Mouse (Mus musculus) kidney, postnatal 10 days (tissue): ENCODE data around the gene Anpep.

Source experiments
- DNase-seq: peaks from one replicate; pipeline ENCODE4 v3.0.0; 2021; ENCODE audit warnings: mixed read lengths

Gene Anpep

DNA sequence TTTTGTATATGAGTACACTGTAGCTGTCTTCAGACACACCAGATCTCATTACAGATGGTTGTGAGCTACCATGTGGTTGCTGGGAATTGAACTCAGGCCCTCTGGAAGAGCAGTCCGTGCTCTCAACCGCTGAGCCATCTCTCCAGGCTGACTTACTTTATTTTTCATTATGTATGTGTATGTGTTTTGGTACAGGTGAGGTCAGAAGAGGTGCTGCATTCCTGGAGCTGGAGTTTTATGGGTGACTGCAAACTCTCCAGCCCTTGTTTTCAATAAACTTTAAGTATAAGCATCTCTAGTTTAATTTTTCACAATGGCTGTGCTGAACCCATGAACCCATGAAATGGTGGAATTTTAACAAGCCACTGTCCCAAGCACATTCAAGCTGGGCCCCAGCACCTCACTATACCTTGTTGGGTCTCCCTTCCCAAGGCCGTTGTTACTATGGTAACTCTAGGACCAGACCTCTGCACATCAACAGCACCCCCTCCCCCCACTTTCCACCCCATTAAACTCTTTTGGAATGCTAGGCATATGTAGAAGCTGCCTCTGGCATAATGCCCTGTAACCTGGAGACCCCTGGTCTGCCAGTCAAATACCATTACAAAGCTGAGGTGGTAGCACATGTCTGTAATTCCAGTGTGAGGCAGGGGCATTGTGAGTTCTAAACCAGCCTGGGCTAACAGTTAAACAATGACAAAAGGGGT, 5.6 kb upstream of the Anpep start:
- peak; percentile 77 for DNase-seq

DNA sequence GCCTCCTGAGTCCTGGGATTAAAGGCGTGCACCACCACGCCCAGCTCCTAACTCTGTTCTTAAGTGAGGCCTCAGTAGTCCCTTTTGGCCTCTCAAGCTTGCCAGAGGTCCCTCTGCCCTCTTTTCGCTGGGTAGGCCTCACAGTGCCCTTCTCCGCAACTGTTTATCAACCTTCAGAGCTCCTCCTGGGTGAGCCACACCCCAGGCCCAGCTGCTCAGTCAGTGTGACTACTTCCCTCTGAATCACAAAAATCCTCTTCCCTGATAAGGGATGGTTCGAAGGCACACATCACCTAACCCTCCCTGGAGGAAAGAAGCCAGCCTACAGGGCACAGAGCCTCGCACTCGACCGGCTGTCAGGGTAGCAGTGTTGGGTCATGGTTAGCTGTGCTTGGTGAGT, 935 bp upstream of the Anpep start:
- DNase-seq, result no peak

- DNase-seq, result no peak
Measured at GRCm38 (mm10) chr7:79858956-79859630, 1.8 kb downstream of the Anpep start.

- DNase-seq, result peak; percentile 53
Measured at GRCm38 (mm10) chr7:79858202-79858934, 2.5 kb downstream of the Anpep start.

GRCm38 (mm10) chr7:79856305-79856704, 4.6 kb downstream of the Anpep start:
- no peak for DNase-seq

DNA sequence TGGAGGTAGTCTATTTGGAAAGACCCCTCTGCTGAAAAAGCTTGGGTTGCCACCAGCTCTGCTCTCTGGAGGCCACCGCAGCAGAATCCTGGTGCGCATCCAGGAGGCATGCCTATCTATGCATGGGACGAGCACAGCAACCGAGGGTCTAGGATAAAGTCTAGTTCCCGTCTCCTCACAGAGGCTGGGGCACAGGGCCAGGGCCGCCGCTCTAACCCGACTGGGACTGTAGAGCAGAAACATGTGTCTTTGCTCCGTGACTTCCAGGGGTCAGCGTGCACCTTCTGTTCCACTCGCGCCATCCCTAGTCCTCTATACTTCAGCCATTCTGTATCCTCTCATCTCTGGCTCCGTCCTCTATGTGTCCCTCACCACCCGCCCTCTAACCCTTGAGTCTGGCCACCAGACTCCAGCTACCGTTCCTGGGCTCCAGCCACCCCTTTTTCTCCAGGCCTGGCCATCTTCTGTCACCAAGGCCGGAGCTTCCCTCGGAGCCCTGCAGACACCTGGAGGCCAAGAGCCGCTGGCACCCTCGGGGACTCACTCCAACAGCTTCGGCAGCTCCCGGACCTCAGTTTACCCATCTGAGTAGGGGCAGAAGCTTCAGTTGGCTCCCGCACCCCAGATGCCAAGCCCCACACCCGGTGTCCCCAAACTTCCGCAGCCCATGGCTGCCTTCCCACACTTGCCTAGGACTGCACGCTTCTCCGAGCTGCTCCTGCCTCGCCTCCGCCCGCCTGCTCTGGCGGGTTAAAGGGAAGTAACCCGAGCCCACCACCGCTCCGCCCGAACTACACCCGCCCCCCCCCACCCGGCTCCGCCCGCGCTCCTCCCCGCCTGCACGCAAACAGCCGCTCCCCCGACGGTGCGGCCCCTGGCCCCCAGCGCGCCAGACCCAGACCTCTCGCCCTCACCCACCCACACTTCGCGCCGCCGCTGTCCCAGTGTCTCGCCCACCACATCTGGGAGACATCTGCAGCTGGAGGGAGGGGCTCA, 13.1 kb downstream of the Anpep start:
- DNase-seq, result peak; percentile 74

DNA sequence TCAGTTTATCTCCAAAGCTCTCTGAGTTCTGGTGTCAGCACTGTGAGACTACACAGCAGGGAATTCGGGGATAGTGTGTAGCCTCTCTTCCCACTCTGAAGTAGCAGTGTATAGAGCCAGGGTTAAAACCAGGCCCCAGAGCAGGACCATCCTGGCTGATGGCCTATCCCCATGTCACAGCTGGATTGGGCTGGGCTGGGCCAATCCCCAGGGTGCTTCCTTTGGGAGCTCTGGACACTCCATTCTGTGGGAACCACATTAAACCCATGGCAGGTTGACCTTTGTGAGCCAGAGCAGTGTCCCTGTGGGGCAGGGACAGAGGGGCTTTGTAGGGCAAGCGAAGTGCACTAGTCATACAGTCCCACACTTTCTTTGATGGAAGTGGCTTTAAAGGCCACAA, 14.5 kb downstream of the Anpep start:
- DNase-seq, result no peak

DNA sequence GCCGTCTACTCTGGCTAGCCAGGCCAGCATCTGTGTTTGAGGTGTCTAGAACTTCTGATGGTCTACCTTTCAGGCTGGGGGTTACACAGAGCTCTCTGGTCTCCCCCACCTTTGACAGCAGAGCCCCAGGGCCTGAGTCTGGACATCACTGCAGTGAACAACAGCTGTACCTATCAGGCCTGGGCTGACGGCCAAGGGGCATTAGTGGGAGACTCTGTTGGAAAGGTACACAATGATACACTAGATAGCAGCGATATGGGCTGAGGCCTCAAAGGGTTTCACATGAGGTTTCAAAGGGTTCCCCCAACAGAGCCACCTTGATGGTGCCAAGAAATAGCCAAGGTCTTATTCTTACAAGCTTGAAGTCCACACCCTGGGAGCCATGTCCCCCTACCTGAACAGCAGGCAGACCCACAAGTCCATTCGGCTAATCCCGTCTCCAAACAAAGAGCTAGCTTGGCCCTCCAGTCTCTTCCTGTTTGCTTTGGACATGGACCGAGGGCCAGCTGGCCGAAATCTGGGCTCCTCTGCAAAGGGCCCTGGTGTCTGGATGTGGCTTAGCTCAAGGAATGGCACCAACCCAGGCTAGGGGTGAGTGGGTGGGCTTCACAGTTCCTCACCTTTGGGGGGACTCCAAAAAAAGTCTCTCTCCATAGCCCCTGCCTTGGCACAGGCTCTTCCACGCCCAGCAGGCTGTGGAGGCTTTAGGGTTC, 16.6 kb downstream of the Anpep start:
- peak; percentile 71 for DNase-seq

DNA sequence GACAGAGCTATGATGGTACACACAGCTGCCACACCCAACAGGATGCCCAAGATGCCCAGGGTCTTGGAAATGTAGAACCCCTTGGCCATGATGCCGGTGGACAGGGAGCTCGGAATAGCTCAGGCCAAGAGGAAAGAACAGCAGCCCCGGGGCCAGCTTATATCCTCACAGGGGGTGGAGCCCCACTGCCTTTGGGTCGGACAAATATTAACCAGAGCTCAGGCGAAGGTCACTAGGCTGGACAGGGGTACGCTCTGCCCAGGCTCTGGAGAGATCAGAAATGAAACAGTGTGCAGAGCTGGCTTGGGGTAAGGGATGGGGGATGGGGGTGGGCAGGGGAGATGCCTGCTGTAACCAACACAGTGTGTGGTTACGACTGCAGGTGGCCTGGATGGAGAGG, 18.7 kb downstream of the Anpep start:
- DNase-seq, result peak; percentile 77

DNA sequence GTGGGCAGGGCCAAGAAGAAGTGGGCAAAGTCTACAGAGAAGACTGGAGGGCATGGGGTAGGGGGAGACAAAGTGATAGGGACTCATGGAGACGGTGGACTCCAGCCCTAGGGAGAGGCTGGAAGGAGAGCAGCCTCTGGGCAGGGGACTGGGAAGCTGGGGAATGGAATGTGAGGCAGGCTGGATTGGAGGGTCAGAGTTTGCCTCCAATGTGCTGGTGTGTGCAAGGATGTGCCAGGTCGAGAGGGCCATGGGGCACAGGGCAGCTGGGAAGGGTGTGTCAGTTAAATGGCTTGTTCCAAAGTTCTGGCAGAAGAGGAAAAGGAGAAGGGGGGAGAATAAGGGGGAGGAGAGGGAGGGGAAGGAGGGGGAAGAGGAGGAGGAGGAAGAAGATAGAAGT, 23.6 kb downstream of the Anpep start:
- DNase-seq, result peak; percentile 66

- DNase-seq, result no peak
Measured at GRCm38 (mm10) chr7:79835196-79835595, 25.7 kb downstream of the Anpep start.

GRCm38 (mm10) chr7:79832980-79833379, 27.9 kb downstream of the Anpep start:
- DNase-seq, result no peak

DNA sequence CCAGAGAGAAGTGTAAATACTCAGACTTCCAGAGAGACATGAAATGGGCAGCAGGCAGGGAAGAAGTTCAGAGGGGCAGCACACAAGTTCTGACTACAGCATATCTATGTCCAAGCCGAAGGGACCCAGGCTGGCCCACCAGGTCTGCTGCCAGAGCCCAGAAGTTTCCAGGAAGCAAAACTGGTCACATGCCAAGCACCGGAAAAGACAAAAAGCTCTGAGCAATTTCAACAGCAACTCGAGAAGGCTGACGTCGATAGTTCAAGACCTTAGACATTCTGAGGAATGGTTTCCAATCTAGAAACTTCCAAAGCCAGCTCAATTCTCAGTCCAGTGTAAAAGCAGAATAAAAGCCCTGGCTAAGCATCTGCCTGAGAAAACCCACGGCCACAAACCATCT, 29.3 kb downstream of the Anpep start:
- DNase-seq, result peak; percentile 74

- DNase-seq, result no peak
Measured at GRCm38 (mm10) chr7:79831145-79831544, 29.7 kb downstream of the Anpep start.

GRCm38 (mm10) chr7:79828341-79828740, 32.5 kb downstream of the Anpep start:
- DNase-seq, result peak; percentile 43

DNA sequence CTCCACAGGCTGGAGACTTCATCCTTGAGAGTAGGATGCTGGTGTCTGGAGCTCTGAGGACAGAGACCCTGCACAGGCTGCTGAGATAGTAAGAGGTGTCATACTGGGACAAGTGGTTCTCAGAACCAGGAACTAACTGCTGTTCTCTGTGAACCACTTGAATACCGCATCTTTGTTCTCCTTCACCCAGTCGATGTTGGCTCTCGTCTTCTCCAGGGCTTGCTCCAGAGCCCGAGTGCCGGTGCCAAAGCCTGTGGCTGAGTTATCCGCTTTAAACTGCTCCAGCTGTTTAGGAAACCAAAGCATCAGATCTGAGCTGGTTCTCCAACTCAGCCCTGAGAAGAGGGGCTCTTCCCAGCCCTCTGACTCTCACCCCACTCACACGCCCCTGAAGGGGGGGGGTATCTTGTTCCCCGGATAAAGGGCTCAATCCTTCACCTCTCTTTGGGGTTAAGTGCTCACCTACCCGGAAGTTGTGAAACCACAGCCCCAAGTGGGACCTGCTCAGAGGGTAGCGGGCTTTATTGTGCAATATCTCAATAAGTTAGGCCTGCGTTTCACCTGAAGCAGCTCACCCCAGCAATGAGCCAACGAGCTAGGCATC, 38.7 kb downstream of the Anpep start:
- no peak for DNase-seq

- DNase-seq, result no peak
Measured at GRCm38 (mm10) chr7:79819996-79820395, 40.9 kb downstream of the Anpep start.

DNA sequence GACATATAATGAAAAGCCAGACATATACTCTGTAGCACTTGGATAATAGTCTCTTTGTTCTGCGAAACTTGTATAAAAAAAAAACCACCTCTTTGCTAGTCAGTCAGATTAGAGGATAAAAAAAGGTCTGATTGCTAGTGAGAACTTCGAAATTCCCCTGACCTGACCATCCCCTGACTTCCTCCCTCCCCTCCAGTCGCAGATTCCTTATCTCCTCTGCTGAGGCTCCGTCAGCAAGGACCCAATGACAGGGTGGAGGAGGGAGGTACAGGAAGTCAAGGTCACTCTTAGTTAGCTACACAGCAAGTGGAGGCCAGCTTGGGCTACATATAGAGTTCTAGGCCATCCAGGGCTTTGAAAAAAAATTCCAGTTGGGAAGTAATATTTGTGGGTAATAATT, 41.3 kb downstream of the Anpep start:
- no peak for DNase-seq

- no peak for DNase-seq
Measured at GRCm38 (mm10) chr7:79818321-79818720, 42.5 kb downstream of the Anpep start.

DNA sequence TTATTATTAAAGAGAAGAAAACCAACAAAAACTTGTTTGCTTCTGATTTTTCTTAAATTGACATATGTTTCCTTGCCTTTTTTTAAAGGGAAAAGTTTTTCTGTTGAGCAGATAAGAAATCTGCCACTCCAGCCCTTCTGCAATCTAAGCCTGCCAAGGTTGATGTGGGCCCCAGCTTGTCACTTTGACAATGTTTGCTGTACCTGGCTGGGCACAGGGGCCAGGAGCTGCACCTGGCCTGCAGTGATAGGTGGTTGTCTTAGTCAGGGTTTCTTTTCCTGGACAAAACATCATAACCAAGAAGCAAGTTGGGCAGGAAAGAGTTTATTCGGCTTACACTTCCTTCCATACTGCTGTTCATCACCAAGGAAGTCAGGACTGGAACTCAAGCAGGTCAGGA, 47.5 kb downstream of the Anpep start:
- DNase-seq, result no peak
